Mouse (Mus musculus) heart, embryonic 10.5 days (tissue): ENCODE measurements around the gene Eef1g. TPM values are rescaled to one million over a fixed set of nuclear protein-coding genes. Genes with fewer than 3 reads are reported as not detected.
A peak's percentile ranks its signal among the peaks of the same experiment; 100 is the strongest.
"Not testable (repeated sequence)": the region's sequence is repeated elsewhere in the genome, so short reads cannot be mapped to it uniquely, and the experiment has no call there.

Experiments
- DNase-seq: peaks from one replicate; pipeline ENCODE4 v3.0.0-alpha.2; 2017; ENCODE audit warnings: low spot score
- H3K27ac ChIP-seq: fragments of 300-500 bp; sonication (generic); 2 replicates; pipeline ENCODE4 v1.5.1; 2016; ENCODE audit warnings: mild to moderate bottlenecking
- H3K27me3 ChIP-seq: fragments of 300-500 bp; sonication (generic); 2 replicates; pipeline ENCODE4 v1.6.1; 2016; ENCODE audit warnings: mild to moderate bottlenecking; ENCODE audit not compliant: poor library complexity, insufficient read depth, severe bottlenecking
- H3K36me3 ChIP-seq: fragments of 300-500 bp; sonication (generic); 2 replicates; pipeline ENCODE4 v1.6.1; 2016; ENCODE audit warnings: mild to moderate bottlenecking, moderate library complexity
- H3K4me1 ChIP-seq: fragments of 300-500 bp; sonication (generic); 2 replicates; pipeline ENCODE4 v1.6.1; 2016; ENCODE audit warnings: mild to moderate bottlenecking
- H3K4me3 ChIP-seq: fragments of 300-500 bp; sonication (generic); 2 replicates; pipeline ENCODE4 v1.5.1; 2016; ENCODE audit warnings: mild to moderate bottlenecking, moderate library complexity
- H3K9me3 ChIP-seq: fragments of 300-500 bp; sonication (generic); 2 replicates; pipeline ENCODE4 v1.6.1; 2016; ENCODE audit warnings: mild to moderate bottlenecking, moderate library complexity
- WGBS: fragments of 180-500 bp; shearing (Covaris S2); methylation state at CpG from one replicate; pipeline ENCODE4 v1.1.7; 2016; 5-methylcytosine and 5-hydroxymethylcytosine counted together
- polyA plus RNA-seq: library from polyadenylated mRNA; unstranded; fragments of >200 nt; fragmentation: Nextera tagmentation; extraction: Ambion mirVana; gene quantifications from 2 replicates; pipeline ENCODE4 v1.2.1, GENCODE M21; 2016

Gene Eef1g
- polyA plus RNA-seq, 1 experiment from 2014 or later: 459 TPM

DNA sequence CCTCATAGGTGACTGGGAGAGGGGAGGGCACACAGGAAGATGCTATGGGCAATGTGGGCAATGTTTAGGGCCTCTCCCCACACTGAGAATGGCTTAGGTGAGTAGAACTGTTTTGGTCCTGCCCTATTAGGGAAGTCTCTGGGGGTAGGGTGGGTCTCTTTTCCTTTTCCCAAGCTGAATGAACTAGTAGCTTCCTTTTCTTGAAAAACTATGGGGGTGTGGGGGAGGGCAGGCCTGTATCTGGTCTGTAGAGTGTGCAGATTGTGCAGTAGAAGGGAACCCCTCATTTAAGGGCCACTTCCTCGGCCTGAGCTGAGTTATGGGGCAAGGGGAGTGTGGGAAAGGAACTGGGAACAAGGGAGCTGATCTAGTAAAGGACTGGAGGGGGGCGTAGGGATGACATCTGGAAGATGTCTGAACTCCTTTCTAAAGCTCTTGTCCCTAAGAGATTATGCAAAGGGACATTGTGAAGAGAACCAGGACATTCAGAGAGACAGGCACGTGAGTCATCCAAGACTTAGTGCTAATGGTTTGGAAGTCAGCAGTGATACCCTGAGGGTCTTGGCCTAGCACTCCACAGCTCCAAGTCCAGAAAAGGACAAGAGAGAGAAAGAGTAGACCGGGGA, 24.5 kb downstream of the Eef1g start:
- H3K4me1 ChIP-seq: peaks cover 70% of the 10 kb centered on the region
- no peak for DNase-seq

DNA sequence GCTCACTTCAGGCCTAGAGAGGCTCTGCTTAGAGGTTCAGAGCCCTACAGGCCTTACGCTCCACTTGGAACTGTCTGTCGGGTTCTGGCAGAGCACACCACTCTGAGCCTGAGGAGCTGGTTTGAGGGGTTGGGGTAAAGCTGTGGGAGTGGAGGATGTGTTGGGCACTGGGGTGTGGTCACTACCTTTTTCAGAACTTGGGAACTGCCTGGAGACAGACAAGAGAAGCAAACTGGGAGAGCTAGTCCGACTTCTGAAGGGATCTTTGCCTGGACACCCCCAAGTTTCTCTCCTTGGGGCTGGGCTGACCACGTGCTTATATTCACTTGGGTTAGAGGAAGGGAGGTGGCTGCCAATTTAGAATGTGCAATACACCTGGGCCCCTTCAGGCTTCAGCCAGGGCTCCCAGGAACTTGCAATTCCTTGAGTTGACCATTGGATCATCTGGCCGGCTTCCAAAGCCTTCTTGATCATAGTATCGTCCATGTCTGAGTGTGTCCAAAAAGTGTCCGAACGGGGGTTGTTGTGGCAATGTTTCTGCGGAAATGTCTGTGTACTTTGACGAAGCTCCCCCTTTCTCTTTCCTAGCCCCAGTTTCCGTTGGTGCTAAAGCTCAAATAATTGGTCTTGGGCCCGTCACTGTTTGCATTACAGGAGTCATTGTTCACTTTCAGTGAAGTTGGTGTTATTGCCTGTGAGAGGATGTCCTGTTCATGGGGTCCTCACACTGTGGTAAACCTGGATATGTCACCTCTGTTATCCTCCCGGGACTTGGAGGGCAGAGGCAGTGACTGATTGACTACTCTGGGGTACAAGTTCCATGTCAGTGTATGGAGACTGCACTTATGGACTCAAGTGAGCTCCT, 25.3 kb downstream of the Eef1g start:
- 73% methylated on average over 13 of the region's 13 CpGs for WGBS
- peaks cover 73% of the 10 kb centered on the region for H3K4me1 ChIP-seq
- H3K4me3 ChIP-seq: peak overlapping the region; percentile 81
- no peak for DNase-seq
- 0 out of 2 replicates have a peak, but pooled peaks cover 3% of the 10 kb centered on the region for H3K36me3 ChIP-seq
- H3K27me3 ChIP-seq: peaks cover 8% of the 10 kb centered on the region; the same call in 1 of the 2 replicates
- peak overlapping the region; percentile 95 for H3K27ac ChIP-seq
- H3K9me3 ChIP-seq: no peaks in the 10 kb centered on the region

More for the DNA sequence above, 24.5 kb downstream of the Eef1g start:
- Histone ChIP-seq H3K9me3 (no peaks in the 10 kb centered on the region), H3K4me3 (peak overlapping the region; percentile 81), H3K36me3 (0 out of 2 replicates have a peak, but pooled peaks cover under 1% of the 10 kb centered on the region), H3K27ac (peak overlapping the region; percentile 95), H3K27me3 (peaks cover 8% of the 10 kb centered on the region; the same call in 1 of the 2 replicates)
- 52% methylated on average over 4 of the region's 4 CpGs for WGBS

DNA sequence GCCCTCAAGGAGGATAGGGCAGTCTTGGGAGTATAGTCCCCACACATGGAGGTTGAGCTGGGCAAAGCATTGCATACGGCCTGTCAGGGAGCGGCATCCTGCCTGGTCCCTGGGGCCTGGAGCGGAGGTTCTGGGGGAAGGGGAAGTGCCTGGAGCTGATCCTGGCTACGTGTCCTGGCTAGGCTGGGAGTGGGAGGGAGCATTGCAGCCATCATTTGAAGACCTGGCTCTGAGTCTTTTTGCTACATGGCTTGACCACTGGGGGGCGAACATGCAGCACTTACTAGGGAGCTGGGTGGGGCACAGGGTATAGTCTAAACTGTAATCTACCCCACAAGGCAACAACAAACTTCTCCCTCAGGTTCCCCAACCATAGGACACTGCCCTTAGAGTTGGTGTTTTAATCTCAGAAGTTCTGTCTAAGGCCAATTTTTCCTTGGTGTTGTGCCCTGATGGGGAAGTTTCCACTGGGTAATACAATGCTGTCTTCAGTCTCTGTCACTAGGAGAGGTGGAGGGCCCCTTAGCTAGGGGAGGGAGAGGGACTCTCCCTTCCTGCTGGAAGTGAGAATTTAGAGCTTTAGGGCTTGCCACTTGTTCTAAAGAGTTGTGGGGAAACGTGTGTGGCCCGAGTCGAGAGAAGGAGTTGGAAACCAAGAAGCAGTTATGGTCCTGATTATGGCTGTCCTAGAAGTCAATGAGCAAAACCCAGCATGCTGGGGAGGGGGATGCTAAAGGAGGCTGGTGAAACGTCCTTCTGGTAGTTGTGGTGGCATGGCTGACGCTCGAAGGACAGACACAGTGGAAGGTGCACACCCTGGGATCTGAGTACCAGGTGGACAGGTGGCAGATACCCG, 26.2 kb downstream of the Eef1g start:
- peak; percentile 89 for DNase-seq
- Histone ChIP-seq H3K4me1 (peaks cover 76% of the 10 kb centered on the region), H3K27me3 (peaks cover 6% of the 10 kb centered on the region; the same call in 1 of the 2 replicates), H3K36me3 (0 out of 2 replicates have a peak, but pooled peaks cover 3% of the 10 kb centered on the region), H3K4me3 (peak overlapping the region; percentile 81), H3K27ac (peak overlapping the region; percentile 95), H3K9me3 (no peaks in the 10 kb centered on the region)
- WGBS: 34% methylated on average over 12 of the region's 12 CpGs

DNA sequence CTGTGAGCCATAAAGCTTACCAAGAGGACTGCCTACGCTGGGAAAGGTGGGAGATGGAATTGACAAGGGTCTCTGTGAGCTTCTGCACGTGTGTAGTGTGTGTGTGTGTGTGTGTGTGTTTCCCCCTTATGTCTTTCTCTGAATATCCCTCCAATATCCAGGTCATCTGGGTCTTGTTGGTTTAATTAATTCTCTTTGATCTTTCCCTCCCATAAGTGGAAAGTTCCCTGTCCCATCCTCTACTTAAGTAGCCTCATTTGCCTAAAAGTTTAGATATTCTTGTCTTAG, 26.7 kb downstream of the Eef1g start:
- 0 out of 2 replicates have a peak, but pooled peaks cover 3% of the 10 kb centered on the region for H3K36me3 ChIP-seq
- H3K27me3 ChIP-seq: no peaks in the 10 kb centered on the region
- H3K4me3 ChIP-seq: no peak overlapping the region
- peak overlapping the region; percentile 95 for H3K27ac ChIP-seq
- WGBS: 62% methylated on average over 2 of the region's 2 CpGs
- H3K4me1 ChIP-seq: peaks cover 71% of the 10 kb centered on the region
- H3K9me3 ChIP-seq: no peaks in the 10 kb centered on the region
- no peak for DNase-seq

DNA sequence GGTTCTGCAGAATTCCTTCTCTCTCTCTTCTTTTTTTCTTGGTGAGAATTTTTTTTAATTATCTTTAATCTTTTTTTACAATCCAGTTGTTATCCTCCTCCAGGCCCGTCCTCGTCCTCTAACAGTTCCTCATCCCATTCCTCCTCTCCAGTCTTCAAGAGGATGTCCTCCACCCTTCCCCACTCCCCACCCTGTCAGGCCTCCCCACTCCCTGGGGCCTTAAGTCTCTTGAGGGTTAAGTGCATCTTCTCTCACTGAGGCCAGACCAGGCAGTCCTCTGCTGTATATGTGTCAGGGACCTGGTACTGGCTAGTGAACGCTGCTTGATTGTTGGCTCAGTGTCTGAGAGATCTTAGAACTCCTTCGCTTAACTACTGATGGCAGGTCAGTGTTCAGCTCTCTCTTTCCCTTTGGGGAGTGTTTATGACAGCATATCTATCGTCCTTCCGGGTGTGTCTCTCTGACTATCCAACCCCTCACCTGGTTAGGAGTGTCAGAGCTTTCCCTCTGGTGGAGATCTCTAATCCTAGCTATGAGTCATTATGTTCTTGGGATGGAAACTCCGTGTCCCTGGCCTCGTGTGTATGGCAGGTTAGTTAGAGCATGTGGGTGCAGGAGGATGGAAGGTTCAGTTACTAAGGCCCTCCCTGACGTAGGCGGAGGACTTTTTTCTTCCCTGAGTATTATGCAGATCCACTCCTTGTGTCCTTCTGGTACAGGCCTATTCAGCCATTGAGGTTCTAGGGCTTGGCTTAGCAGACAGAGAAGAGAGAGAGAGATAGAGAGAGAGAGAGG, 28.2 kb downstream of the Eef1g start:
- H3K9me3 ChIP-seq: no peaks in the 10 kb centered on the region
- no peak overlapping the region for H3K27ac ChIP-seq
- peaks cover 10% of the 10 kb centered on the region for H3K36me3 ChIP-seq
- no peak overlapping the region for H3K4me3 ChIP-seq
- 79% methylated on average over 10 of the region's 10 CpGs for WGBS
- H3K4me1 ChIP-seq: peaks cover 62% of the 10 kb centered on the region
- H3K27me3 ChIP-seq: no peaks in the 10 kb centered on the region
- DNase-seq: no peak

DNA sequence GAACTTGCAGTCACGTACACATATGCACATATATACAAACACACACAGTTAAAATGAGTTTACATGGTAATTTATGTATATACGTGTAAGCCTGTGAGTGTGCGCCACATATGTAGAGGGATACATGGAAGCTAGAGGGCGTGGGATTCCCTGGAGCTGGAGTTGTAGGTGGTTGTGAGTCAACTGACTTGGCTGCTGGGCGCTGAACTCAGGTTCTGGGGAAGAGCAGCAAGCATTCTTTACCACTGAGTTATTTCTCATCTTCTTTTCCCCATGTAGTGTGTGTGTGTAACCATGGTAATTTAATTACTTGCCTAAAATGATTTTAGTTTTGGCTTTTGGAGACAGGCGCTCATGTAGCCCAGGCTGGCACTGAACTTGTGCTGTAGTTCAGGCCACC, 29.8 kb downstream of the Eef1g start:
- Histone ChIP-seq H3K27me3 (no peaks in the 10 kb centered on the region), H3K27ac (no peak overlapping the region), H3K9me3 (no peaks in the 10 kb centered on the region), H3K4me3 (no peak overlapping the region), H3K4me1 (peaks cover 46% of the 10 kb centered on the region), H3K36me3 (peaks cover 26% of the 10 kb centered on the region)
- DNase-seq: no peak
- WGBS: 90% methylated on average over 6 of the region's 6 CpGs

DNA sequence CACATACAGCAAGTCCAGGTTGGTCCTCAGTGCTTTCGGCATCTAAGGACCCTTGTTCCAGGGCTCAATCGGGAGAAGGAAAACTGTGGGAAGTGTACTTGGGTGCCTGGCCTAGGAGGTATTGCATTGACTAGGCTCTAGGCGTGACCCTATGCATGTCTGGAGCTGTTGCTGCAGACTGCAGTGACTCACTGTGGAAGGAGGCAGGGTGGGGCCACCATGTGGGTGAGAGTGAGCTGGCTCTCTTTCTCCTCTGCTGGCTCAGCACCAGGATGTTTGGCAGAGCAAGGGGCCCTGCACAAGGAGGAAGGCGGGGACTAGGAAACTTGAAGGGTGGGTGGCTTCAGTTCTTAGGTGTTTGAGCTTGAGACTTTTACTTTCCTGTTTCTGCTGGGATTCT, 30.7 kb downstream of the Eef1g start:
- Histone ChIP-seq H3K4me3 (no peak overlapping the region), H3K4me1 (peaks cover 36% of the 10 kb centered on the region), H3K36me3 (peaks cover 35% of the 10 kb centered on the region), H3K9me3 (no peaks in the 10 kb centered on the region), H3K27ac (peak overlapping the region; percentile 43; the same call in 1 of the 2 replicates), H3K27me3 (no peaks in the 10 kb centered on the region)
- peak; percentile 85 for DNase-seq
- 56% methylated on average over 4 of the region's 4 CpGs for WGBS

DNA sequence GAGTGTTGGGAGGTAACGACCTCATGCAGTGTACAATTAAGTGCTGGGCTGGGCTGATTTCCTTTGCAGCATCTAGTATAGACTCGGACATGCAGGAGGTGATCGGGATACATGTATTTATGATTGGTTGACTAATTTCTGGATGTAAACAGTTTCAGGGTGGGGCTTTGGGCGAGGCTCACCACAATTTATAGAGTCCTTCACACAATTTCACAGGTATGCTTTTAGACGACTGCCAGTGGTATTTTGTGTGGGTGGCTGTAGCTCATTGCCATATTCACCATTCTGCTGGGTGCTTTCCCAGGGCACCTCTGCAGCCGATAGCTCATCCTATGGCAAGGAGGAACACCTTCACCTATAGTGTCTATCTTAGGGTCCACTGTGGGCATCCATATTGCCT, 31.7 kb downstream of the Eef1g start:
- no peak overlapping the region for H3K4me3 ChIP-seq
- H3K27me3 ChIP-seq: no peaks in the 10 kb centered on the region
- peaks cover 26% of the 10 kb centered on the region for H3K4me1 ChIP-seq
- peaks cover 45% of the 10 kb centered on the region for H3K36me3 ChIP-seq
- H3K9me3 ChIP-seq: no peaks in the 10 kb centered on the region
- WGBS: 86% methylated on average over 6 of the region's 6 CpGs
- DNase-seq: no peak
- H3K27ac ChIP-seq: no peak overlapping the region

DNA sequence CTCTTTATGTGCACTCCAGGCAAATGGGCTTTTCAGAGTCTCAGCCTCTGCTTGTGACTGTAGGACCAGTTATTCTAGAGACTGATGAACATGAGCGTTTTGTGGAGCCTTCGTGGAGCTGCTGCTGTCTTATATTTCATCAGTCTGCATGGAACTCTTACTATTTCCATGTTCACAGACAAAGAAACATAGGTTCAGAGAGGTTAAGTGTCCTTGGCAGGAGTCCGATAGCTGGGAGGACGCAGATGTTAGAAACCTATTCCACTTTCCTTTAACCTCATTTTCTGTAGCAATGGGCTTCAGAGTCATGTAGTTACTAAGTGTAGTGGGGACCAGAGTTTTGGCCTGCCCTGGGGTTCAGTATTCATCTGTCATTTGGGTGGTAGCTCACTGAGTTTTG, 32.4 kb downstream of the Eef1g start:
- H3K4me3 ChIP-seq: no peak overlapping the region

DNA sequence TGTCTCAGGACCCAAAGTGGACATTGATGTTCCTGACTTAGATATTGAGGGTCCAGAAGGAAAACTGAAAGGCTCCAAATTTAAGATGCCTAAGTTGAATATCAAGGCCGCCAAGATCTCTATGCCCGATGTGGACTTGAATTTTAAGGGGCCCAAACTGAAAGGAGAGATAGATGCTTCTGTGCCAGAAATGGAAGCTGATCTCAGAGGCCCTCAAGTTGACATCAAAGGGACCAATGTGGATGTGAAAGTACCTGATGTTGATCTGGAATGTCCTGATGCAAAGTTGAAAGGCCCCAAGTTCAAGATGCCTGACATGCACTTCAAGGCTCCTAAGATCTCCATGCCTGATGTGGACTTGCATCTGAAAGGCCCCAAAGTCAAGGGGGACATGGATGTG, 40.1 kb downstream of the Eef1g start:
- not testable (repeated sequence) for H3K27ac ChIP-seq, H3K4me3 ChIP-seq, H3K9me3 ChIP-seq, DNase-seq, H3K4me1 ChIP-seq, H3K27me3 ChIP-seq
- peaks cover 70% of the 10 kb centered on the region for H3K36me3 ChIP-seq
- WGBS: 92% methylated on average over 2 of the region's 2 CpGs

More for the DNA sequence above, 32.4 kb downstream of the Eef1g start:
- peaks cover 25% of the 10 kb centered on the region for H3K4me1 ChIP-seq
- DNase-seq: no peak
- WGBS: 88% methylated on average over 4 of the region's 4 CpGs
- H3K9me3 ChIP-seq: no peaks in the 10 kb centered on the region
- peaks cover 52% of the 10 kb centered on the region for H3K36me3 ChIP-seq
- H3K27me3 ChIP-seq: no peaks in the 10 kb centered on the region
- no peak overlapping the region for H3K27ac ChIP-seq

DNA sequence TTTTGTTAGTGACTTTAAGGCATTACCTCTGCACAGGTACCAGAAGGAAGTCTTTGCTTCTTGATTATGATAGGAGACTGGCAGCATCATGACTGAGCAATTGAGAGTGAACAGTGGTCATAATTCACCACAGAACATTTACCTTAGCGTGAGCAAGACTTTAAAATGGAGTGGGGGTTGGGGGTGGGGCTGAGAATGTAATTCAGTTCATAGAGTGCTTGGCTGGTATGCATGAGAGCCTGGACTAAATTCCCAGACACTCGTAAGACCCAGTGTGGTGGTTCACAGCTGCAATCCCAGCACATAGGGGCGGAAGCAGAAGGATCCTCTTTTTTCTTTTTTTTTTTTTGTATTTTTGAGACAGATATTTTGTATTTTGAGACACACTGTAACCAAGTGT, 52.5 kb downstream of the Eef1g start:
- no peaks in the 10 kb centered on the region for H3K27me3 ChIP-seq
- H3K9me3 ChIP-seq: no peaks in the 10 kb centered on the region
- peaks cover 47% of the 10 kb centered on the region for H3K36me3 ChIP-seq
- no peak overlapping the region for H3K27ac ChIP-seq
- WGBS: 87% methylated on average over 3 of the region's 3 CpGs
- DNase-seq: no peak
- H3K4me3 ChIP-seq: no peak overlapping the region
- peaks cover 4% of the 10 kb centered on the region for H3K4me1 ChIP-seq
